Mouse (Mus musculus): ENCODE results near the gene Gm5148.
A peak's percentile ranks its signal among the peaks of the same experiment; 100 is the strongest.

Gm5148 gene

DNA sequence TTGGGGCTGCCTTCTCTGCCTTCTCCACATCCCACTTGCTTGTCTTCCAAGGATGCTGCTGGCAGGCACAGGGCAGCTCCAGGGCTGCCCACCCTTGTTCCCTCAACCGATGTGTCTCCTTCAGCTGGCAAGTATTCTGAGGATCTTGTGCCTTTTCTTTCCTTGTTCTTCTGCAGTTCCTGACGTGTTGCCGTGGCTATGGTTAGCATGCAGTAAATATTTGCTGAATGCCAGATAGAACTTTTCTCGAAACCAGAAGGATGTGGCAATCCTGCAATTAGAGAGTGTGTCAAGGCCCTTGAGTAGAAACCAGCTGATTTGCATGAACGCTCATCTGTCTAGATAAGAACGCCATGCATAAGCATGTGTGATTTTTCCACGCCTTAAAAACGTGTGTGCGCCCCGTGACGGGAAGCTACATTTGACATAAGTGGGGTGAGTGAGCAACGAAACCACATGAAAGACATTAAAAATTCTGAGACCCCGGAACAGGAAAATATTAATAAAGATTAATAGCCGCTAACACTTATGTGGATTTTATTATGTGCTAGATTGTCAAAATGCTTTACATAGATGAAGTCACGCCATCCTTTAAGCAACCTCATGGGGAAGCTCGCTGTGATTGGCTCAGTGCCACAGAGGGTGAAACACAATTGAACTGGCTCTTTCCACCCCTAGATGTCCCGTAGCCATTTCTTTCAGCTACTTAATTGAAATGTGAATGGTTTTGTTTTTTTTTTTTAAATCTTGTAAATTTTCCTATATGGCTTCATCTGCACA, 14.1 kb upstream of the Gm5148 start:
- no peak for DNase-seq (ENCODE audit: low spot score)

GRCm38 (mm10) chr3:37737407-37737806, 13.1 kb upstream of the Gm5148 start:
- peak; percentile 50 for DNase-seq (ENCODE audit: low spot score)

- no peak for DNase-seq (ENCODE audit: low spot score)
Measured at GRCm38 (mm10) chr3:37735166-37735565, 10.9 kb upstream of the Gm5148 start.

DNA sequence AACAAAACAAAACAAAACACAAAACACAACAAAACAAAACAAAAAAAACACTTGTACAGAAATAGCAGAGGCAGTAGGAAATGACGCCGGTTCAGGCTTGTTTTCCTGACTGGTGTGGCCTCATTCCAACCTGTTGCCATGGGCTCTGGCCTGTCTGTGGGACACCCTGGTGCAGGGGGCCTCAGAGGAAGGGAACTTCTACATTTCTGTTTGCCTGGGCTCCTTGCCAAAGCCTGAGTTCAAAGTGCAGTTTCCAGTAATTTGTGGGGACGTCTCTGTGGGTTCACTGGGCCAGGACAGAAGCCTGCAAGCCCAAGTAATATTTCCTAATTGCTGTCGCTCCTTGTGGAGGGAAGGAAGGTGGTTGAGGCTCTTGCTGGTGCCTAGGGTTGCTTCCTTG, 4.9 kb upstream of the Gm5148 start:
- peak; percentile 57 for DNase-seq (ENCODE audit: low spot score)

DNA sequence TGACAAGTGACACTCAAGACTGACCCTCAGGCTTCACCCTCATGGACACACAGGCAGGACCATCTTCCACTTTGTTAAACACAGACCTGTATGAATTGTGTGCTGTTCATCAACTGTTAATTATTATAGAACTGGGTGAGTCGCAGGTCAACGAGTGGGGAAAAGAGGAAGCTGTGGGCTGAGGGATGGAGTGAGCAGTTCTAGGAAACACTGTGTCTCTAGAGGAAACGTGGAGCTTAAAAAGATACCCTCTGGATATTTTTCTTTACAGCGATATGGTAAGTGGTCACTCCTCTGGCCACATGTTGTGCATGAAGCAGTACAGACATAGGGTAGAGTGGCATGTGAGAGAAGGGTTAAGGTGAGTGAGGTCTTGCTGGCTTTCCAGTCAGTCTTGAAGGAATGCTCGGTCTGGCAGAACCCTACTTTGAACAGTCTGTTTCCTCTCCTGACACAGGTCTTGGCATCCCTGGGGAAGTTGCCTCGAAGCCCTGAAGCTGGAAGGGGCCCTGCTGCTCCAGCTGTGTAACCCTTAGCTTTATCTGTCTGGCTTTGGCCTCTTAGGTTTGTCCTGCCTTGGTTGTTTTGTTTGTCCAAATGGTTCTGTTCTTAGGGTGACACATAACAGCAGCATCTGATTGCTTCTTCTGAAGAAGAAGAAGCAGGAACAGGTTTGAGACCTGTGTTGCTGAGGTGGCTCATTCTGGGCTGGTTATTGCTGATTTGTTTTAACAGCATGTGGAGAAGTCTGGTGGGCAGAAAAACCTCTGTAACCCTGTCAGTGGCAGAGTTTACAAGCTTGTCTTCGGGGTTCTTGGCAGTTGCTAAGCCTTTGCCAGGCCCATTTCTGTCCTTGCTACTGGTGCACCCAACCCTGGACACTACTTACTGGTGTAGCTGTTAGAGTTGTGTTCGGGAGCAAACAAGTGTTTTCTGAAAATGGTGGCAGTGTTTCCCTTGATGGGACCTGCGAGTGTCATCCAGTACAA, 4.1 kb upstream of the Gm5148 start:
- no peak for DNase-seq (ENCODE audit: low spot score)

GRCm38 (mm10) chr3:37727392-37727791, 3.1 kb upstream of the Gm5148 start:
- no peak for DNase-seq (ENCODE audit: low spot score)

GRCm38 (mm10) chr3:37726501-37727140, 2.3 kb upstream of the Gm5148 start:
- DNase-seq (ENCODE audit: low spot score): no peak

- no peak for DNase-seq (ENCODE audit: low spot score)
Measured at GRCm38 (mm10) chr3:37724946-37725735, 851 bp upstream of the Gm5148 start.

GRCm38 (mm10) chr3:37723662-37724170, 574 bp downstream of the Gm5148 start:
- DNase-seq (ENCODE audit: low spot score): no peak

DNA sequence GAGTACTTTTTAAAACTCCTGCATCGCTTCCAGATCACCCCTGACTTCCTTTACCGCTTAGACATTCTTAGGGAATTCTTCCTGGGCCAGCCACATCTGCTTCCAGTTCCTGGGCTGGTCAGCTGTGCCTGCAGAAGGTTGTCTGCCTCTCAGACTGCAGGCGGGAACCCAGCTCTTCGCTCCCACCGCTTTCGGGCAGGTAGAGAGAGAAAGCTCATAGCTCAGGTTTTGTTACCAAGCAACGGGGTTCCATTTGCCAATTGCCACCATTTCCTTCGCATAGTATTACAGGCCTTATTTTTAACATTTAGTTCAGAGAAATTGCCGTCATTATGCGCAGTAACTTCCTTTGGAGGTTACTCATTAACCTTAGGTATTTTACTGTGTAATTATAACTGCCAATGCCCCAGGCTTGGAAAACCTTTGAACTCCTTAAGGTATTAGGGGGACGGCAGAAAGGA, 1.2 kb downstream of the Gm5148 start:
- no peak for DNase-seq (ENCODE audit: low spot score)

- DNase-seq (ENCODE audit: low spot score): no peak
Measured at GRCm38 (mm10) chr3:37722487-37723060, 1.7 kb downstream of the Gm5148 start.

DNA sequence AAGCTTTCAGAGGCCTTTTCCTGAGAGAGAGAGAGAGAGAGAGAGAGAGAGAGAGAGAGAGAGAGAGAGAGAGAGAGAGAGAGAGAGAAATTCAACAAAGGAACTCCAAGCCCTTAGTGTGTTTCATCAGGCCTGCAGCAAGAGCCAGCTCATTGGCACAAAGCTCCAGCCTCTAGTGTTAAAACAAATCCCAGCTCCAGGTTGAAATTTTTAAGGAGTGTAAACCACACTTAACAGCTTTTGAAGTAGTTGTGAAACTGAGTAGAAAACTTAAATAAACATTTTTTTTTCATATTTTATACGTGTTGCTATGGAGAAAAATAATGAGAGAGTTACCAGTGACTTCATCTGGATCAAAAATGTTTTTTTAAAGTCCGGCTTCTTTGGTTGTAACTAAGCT, 7.3 kb downstream of the Gm5148 start:
- DNase-seq (ENCODE audit: low spot score): no peak

DNA sequence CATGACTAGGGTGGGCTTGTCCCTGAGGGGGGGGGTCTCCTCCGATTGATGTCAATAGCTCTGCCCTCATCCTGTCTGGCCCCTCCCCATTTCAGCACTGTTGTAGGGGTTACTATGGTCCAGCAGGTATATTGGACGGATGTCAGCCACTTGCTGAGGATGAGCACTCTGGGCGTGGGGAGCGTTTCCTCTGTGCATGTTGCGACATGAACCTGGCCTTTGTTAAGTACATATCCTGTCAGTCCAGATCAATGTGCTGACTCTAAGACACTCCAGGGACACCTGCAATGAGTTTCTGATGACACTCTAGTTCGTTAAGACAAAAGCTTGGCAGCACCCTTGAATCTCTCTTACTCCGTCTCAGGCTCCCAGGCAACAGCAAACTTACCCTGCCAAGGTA, 8.6 kb downstream of the Gm5148 start:
- no peak for DNase-seq (ENCODE audit: low spot score)

DNA sequence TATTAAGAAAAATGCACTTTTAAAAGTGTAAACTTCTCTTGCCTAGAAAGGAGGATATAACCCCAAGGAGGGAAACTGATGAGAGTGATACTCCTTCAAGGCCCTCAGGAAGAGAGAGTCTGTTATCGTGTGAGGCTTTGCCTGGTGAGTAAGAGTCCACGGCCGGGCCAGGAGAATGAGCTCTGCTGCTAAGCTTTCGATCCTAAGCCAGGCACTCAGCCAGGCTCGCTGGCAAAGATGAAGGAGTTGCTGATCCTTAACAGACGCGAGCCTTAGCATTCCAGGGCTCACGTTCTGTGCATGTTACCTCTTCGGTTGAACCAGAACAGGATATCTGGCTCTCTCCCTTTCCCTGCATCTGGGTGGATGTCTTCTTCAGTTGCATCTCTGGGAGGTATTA, 11.8 kb downstream of the Gm5148 start:
- DNase-seq (ENCODE audit: low spot score): peak; percentile 60

- no peak for DNase-seq (ENCODE audit: low spot score)
Measured at GRCm38 (mm10) chr3:37711639-37712038, 12.7 kb downstream of the Gm5148 start.

DNA sequence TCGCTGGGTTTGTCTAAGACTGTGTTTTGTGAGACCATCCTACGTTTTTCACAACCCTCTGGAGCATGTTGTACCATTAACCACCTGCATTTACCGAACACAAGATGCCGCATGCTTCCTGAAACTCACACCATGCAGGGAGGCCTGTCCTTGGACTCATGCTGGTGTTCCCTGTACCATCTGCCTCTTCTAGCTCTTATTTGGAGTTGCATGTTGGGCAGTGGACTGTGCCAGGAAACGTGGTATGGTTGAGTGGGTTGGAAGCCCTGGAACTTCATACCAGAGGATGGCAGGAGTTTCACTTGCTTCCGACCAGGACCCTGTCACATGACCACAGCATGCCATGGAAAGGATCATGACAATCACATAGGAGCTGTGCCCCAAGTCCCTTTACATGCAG, 16.5 kb downstream of the Gm5148 start:
- DNase-seq (ENCODE audit: low spot score): no peak

DNA sequence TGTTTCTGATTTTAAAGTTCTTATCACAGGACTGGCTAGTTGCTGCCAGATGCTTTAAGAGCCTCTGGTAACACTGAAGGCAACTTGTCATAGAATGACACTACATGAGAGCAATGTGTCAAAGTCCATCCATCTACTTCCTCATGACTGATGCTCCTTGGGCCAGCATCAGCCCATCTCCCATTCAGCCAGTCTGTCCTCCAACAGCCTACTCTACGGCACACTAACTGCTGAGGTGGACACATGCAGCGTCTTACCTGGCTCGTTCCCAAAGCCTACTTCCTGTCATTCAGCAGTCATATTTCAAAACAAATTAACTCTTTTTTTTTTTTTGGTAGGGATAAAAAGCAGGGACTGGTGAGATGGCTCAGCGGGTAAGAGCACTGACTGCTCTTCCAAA, 17.9 kb downstream of the Gm5148 start:
- no peak for DNase-seq (ENCODE audit: low spot score)

DNA sequence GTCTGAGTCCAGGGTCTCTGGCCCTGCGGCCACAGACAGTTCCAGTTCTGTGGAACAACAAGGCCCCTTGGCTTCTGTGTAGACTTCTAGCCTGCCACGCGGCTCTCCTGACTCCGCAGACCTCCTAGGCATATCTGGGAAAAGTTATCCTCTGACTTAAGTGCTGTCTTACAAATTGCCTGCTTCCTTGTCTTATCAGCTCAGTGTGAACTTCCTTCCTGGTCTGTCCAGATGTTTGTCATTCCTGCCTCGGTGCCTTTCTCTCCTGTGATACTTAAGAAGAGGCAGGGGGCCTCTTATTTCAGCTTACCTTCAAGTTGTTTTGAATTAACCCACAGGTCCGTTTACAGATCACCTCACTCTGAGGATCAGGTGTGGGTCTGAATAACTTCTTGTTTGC, 18.9 kb downstream of the Gm5148 start:
- no peak for DNase-seq (ENCODE audit: low spot score)

DNA sequence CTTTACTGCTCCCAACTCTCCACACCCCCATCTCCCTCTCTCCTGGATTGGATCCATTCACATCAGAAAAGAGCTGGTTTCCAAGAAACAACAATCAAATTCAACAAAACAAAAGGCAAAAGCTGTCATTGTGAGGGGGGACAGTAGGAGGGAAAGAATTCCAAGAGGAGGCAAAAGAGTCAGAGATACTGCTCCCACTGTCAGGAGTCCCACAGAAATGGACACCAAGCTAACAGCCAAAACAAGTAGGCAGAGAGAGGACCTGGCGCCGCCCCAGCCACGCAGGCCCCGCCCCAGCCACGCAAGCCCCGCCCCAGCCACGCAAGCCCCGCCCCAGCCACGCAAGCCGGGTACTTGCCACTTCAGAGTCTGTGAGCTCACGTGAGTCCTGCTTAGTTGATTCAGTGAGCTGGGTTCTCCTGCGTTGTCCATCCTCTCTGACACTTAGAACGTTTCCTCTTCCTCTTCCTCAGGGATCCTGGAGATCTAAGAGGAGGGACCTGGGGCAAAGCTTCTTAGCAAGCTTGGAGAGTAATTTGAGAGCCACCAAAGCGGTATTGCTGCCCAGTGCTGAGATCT, 19.5 kb downstream of the Gm5148 start:
- DNase-seq (ENCODE audit: low spot score): peak; percentile 55

DNA sequence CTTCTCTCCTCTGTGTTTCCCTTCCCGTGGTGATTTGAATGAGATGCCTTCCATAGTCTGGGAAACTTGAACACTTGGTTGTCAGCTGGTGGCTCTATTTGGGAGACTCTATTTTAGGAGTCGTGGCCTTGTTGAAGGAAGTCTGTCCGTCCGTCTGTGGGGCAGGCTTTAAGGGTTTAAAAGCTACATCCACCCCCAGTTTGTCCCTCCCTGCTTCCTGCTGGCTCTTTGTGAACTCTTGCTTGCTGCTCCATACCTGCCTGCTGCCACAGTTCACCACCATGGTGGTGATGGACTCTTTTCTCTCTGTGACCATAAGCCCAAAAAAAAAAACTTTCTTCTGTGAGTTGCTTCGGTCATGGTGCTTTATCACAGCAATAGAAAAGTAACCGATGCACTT, 21.2 kb downstream of the Gm5148 start:
- DNase-seq (ENCODE audit: low spot score): no peak

GRCm38 (mm10) chr3:37693552-37693951, 30.7 kb downstream of the Gm5148 start:
- no peak for DNase-seq (ENCODE audit: low spot score)
